Mouse (Mus musculus): ENCODE results near the gene Grsf1. TPM values are rescaled to one million over a fixed set of nuclear protein-coding genes. Genes with fewer than 3 reads are reported as not detected.

Grsf1 gene
- 57.7 and 63.6 TPM in 2 replicates for polyA plus RNA-seq (2015; fragmentation: Nextera tagmentation; extraction: Ambion mirVana)

- peak within 1 kb of the TSS; percentile 79 for H3K4me3 ChIP-seq
- peak within 1 kb of the TSS; percentile 94 for H3K9ac ChIP-seq
- no peaks in the 10 kb centered on the region for H3K27me3 ChIP-seq (replicated peaks)
- H3K27ac ChIP-seq: peak within 1 kb of the TSS; percentile 94
- peaks cover 25% of the 10 kb centered on the region for H3K4me1 ChIP-seq
- peak; percentile 93 for ATAC-seq (replicated peaks)
- 0 out of 2 replicates have a peak, but pooled peaks cover 4% of the 10 kb centered on the region for H3K36me3 ChIP-seq (replicated peaks)
- peak within 1 kb of the TSS; percentile 80 for H3K4me2 ChIP-seq
- under 1% methylated on average over 85 of the region's 127 CpGs for WGBS
- H3K9me3 ChIP-seq: no peaks in the 10 kb centered on the region
Observed at GRCm38 (mm10) chr5:88675443-88676387, at the start of gene Grsf1. TSS of gene Grsf1 (minus strand) at chr5:88676171.

GRCm38 (mm10) chr5:88724030-88724429 is 48.1 kb upstream of the Grsf1 start:
- no peaks in the 10 kb centered on the region for H3K36me3 ChIP-seq (replicated peaks)
- H3K27me3 ChIP-seq (replicated peaks): no peaks in the 10 kb centered on the region
- H3K4me2 ChIP-seq: no peak overlapping the region
- no peak overlapping the region for H3K4me3 ChIP-seq
- WGBS: 75% methylated on average over 3 of the region's 3 CpGs
- peaks cover 32% of the 10 kb centered on the region for H3K4me1 ChIP-seq
- ATAC-seq (replicated peaks): no peak
- no peak overlapping the region for H3K9ac ChIP-seq
- H3K27ac ChIP-seq: no peak overlapping the region
- H3K9me3 ChIP-seq: no peaks in the 10 kb centered on the region

- Histone ChIP-seq H3K36me3 (replicated peaks) (no peaks in the 10 kb centered on the region), H3K9ac (peak overlapping the region; percentile 90), H3K9me3 (no peaks in the 10 kb centered on the region), H3K4me3 (peak overlapping the region; percentile 76), H3K4me2 (peak overlapping the region; percentile 88), H3K27ac (peak overlapping the region; percentile 90), H3K4me1 (peaks cover 32% of the 10 kb centered on the region), H3K27me3 (replicated peaks) (no peaks in the 10 kb centered on the region)
- no peak for ATAC-seq (replicated peaks)
- WGBS: 14% methylated on average over 4 of the region's 4 CpGs
Observed at GRCm38 (mm10) chr5:88722213-88722600, 46.2 kb upstream of the Grsf1 start.

- peak overlapping the region; percentile 90 for H3K27ac ChIP-seq
- H3K4me2 ChIP-seq: peak overlapping the region; percentile 88
- peaks cover 32% of the 10 kb centered on the region for H3K4me1 ChIP-seq
- peak overlapping the region; percentile 90 for H3K9ac ChIP-seq
- peak; percentile 40 for ATAC-seq (replicated peaks)
- H3K4me3 ChIP-seq: peak overlapping the region; percentile 76
- H3K36me3 ChIP-seq (replicated peaks): no peaks in the 10 kb centered on the region
- WGBS: 1% methylated on average over 31 of the region's 31 CpGs
- H3K9me3 ChIP-seq: no peaks in the 10 kb centered on the region
- H3K27me3 ChIP-seq (replicated peaks): no peaks in the 10 kb centered on the region
Observed at GRCm38 (mm10) chr5:88721565-88722212, 45.7 kb upstream of the Grsf1 start.

GRCm38 (mm10) chr5:88721003-88721475 is 45.1 kb upstream of the Grsf1 start:
- peak overlapping the region; percentile 88 for H3K4me2 ChIP-seq
- no peaks in the 10 kb centered on the region for H3K36me3 ChIP-seq (replicated peaks)
- ATAC-seq (replicated peaks): peak; percentile 83
- H3K9ac ChIP-seq: peak overlapping the region; percentile 90
- H3K4me3 ChIP-seq: peak overlapping the region; percentile 76
- no peaks in the 10 kb centered on the region for H3K27me3 ChIP-seq (replicated peaks)
- no peaks in the 10 kb centered on the region for H3K9me3 ChIP-seq
- peak overlapping the region; percentile 90 for H3K27ac ChIP-seq
- peaks cover 32% of the 10 kb centered on the region for H3K4me1 ChIP-seq
- WGBS: under 1% methylated on average over 36 of the region's 38 CpGs

- peak within 1 kb of the TSS; percentile 88 for H3K4me2 ChIP-seq
- H3K27me3 ChIP-seq (replicated peaks): no peaks in the 10 kb centered on the region
- peak within 1 kb of the TSS; percentile 90 for H3K27ac ChIP-seq
- H3K4me3 ChIP-seq: peak within 1 kb of the TSS; percentile 76
- peak; percentile 96 for ATAC-seq (replicated peaks)
- H3K36me3 ChIP-seq (replicated peaks): no peaks in the 10 kb centered on the region
- H3K4me1 ChIP-seq: peaks cover 32% of the 10 kb centered on the region
- 1% methylated on average over 47 of the region's 54 CpGs for WGBS
- H3K9me3 ChIP-seq: no peaks in the 10 kb centered on the region
- peak within 1 kb of the TSS; percentile 90 for H3K9ac ChIP-seq
Observed at GRCm38 (mm10) chr5:88720116-88721002, 44.4 kb upstream of the Grsf1 start, which contains the start of gene Mob1b. TSS of gene Mob1b (plus strand) at chr5:88720855.

GRCm38 (mm10) chr5:88716983-88717382 is 41.0 kb upstream of the Grsf1 start:
- no peak for ATAC-seq (replicated peaks)
- no peaks in the 10 kb centered on the region for H3K9me3 ChIP-seq
- H3K4me1 ChIP-seq: peaks cover 11% of the 10 kb centered on the region
- H3K9ac ChIP-seq: no peak overlapping the region
- H3K27ac ChIP-seq: no peak overlapping the region
- no peak overlapping the region for H3K4me3 ChIP-seq
- H3K4me2 ChIP-seq: no peak overlapping the region
- WGBS: 82% methylated on average over 2 of the region's 2 CpGs
- no peaks in the 10 kb centered on the region for H3K36me3 ChIP-seq (replicated peaks)
- no peaks in the 10 kb centered on the region for H3K27me3 ChIP-seq (replicated peaks)

- Histone ChIP-seq H3K9me3 (no peaks in the 10 kb centered on the region), H3K4me3 (no peak overlapping the region), H3K27me3 (replicated peaks) (no peaks in the 10 kb centered on the region), H3K4me1 (peaks cover 14% of the 10 kb centered on the region), H3K9ac (no peak overlapping the region), H3K36me3 (replicated peaks) (no peaks in the 10 kb centered on the region), H3K4me2 (no peak overlapping the region), H3K27ac (no peak overlapping the region)
- ATAC-seq (replicated peaks): no peak
- 65% methylated on average over 6 of the region's 6 CpGs for WGBS
Observed at GRCm38 (mm10) chr5:88712328-88712727, 36.4 kb upstream of the Grsf1 start.

GRCm38 (mm10) chr5:88711618-88712224 is 35.8 kb upstream of the Grsf1 start:
- Histone ChIP-seq H3K4me2 (no peak overlapping the region), H3K27ac (no peak overlapping the region), H3K9ac (no peak overlapping the region), H3K9me3 (no peaks in the 10 kb centered on the region), H3K27me3 (replicated peaks) (no peaks in the 10 kb centered on the region), H3K36me3 (replicated peaks) (no peaks in the 10 kb centered on the region), H3K4me3 (no peak overlapping the region), H3K4me1 (peaks cover 14% of the 10 kb centered on the region)
- peak; percentile 65 for ATAC-seq (replicated peaks)
- 22% methylated on average over 10 of the region's 10 CpGs for WGBS

GRCm38 (mm10) chr5:88711128-88711527 is 35.2 kb upstream of the Grsf1 start:
- H3K4me1 ChIP-seq: peaks cover 14% of the 10 kb centered on the region
- no peaks in the 10 kb centered on the region for H3K27me3 ChIP-seq (replicated peaks)
- no peaks in the 10 kb centered on the region for H3K9me3 ChIP-seq
- H3K27ac ChIP-seq: peak overlapping the region; percentile 21; the same call in 1 of the 2 replicates
- ATAC-seq (replicated peaks): peak; percentile 84
- H3K36me3 ChIP-seq (replicated peaks): no peaks in the 10 kb centered on the region
- H3K4me3 ChIP-seq: no peak overlapping the region
- H3K4me2 ChIP-seq: no peak overlapping the region
- H3K9ac ChIP-seq: no peak overlapping the region

GRCm38 (mm10) chr5:88703551-88703950 is 27.6 kb upstream of the Grsf1 start:
- no peak overlapping the region for H3K9ac ChIP-seq
- WGBS: 81% methylated on average over 4 of the region's 4 CpGs
- H3K4me2 ChIP-seq: no peak overlapping the region
- no peaks in the 10 kb centered on the region for H3K4me1 ChIP-seq
- H3K9me3 ChIP-seq: no peaks in the 10 kb centered on the region
- no peak for ATAC-seq (replicated peaks)
- H3K36me3 ChIP-seq (replicated peaks): no peaks in the 10 kb centered on the region
- H3K27me3 ChIP-seq (replicated peaks): no peaks in the 10 kb centered on the region
- no peak overlapping the region for H3K4me3 ChIP-seq
- H3K27ac ChIP-seq: no peak overlapping the region

All from midbrain, embryonic 15.5 days (tissue).